Comparison of ENCODE assay signal across 13 mouse cellular contexts in genomic region chr4:127861319-127862117, GRCm38 (mm10).
DNase-seq lines count a peak whose midpoint lies in the region; ATAC-seq and TF ChIP-seq lines count a peak whose summit lies in the region.
"Had no signal": no experiment of that assay in that cellular context is flagged by ENCODE, and none has a peak within 500 bp of the region (broad histone marks: within the 10 kb centered on the region; RNA-seq: fewer than 3 reads in every experiment).

No protein-coding gene starts in this region.

- H3K36me3 ChIP-seq in forebrain, embryonic 12.5 days (replicated peaks): no peaks in the 10 kb centered on the region
- no peaks in the 10 kb centered on the region for H3K36me3 ChIP-seq in kidney, embryonic 14.5 days (ENCODE audit: control insufficient read depth, insufficient read depth, low read length)

- intact Hi-C loops in left cerebral cortex, postnatal 4 days (cut with DNase I): no loop called here

- peak; percentile 55 for ATAC-seq in forebrain, embryonic 12.5 days (ENCODE audit: low FRiP score)
- ATAC-seq in kidney, embryonic 14.5 days (ENCODE audit: low FRiP score, low TSS enrichment): no peak

- H3K27ac ChIP-seq in forebrain, embryonic 12.5 days: peak overlapping the region; percentile 76
- peak overlapping the region; percentile 86 for H3K27ac ChIP-seq in layer of hippocampus, adult 2 months
- H3K27ac ChIP-seq in kidney, embryonic 14.5 days (ENCODE audit: low read depth, low read length): no peak overlapping the region
- H3K27ac ChIP-seq: stomach, postnatal 0 days had no signal

- 0 out of 2 replicates have a peak overlapping the region, but pooled peaks have one; percentile 2 for H3K4me2 ChIP-seq in forebrain, embryonic 12.5 days
- no peak overlapping the region for H3K4me2 ChIP-seq in kidney, embryonic 14.5 days (replicated peaks; ENCODE audit: low read depth, low read length)

- TF ChIP-seq CTCF in layer of hippocampus, adult 2 months (conservative IDR thresholded peaks at IDR 0.05): no peak

- no peak overlapping the region for H3K9ac ChIP-seq in forebrain, embryonic 12.5 days
- H3K9ac ChIP-seq in kidney, embryonic 14.5 days (ENCODE audit: low read depth, low read length): no peak overlapping the region

- no peak overlapping the region for H3K4me3 ChIP-seq in forebrain, embryonic 12.5 days (replicated peaks)
- peak overlapping the region; percentile 4; the same call in 1 of the 2 replicates for H3K4me3 ChIP-seq in layer of hippocampus, adult 2 months
- H3K4me3 ChIP-seq in kidney, embryonic 14.5 days (ENCODE audit: low read length): no peak overlapping the region

- no peaks in the 10 kb centered on the region for H3K9me3 ChIP-seq in forebrain, embryonic 12.5 days
- no peaks in the 10 kb centered on the region for H3K9me3 ChIP-seq in kidney, embryonic 14.5 days (ENCODE audit: control insufficient read depth, low read length)

- 47% methylated on average over 16 of the region's 16 CpGs for WGBS in forebrain, embryonic 12.5 days
- 63% methylated on average over 16 of the region's 16 CpGs for WGBS in kidney, embryonic 14.5 days

- peaks cover 10% of the 10 kb centered on the region; the same call in 1 of the 2 replicates for H3K4me1 ChIP-seq in forebrain, embryonic 12.5 days
- H3K4me1 ChIP-seq in kidney, embryonic 14.5 days (ENCODE audit: control insufficient read depth, insufficient read depth, low read length): no peaks in the 10 kb centered on the region

- H3K27me3 ChIP-seq in forebrain, embryonic 12.5 days: no peaks in the 10 kb centered on the region
- no peaks in the 10 kb centered on the region for H3K27me3 ChIP-seq in kidney, embryonic 14.5 days (ENCODE audit: control insufficient read depth, insufficient read depth, low read length)

- peak; percentile 53 to 75 for DNase-seq in left cerebral cortex, adult 9 months (ENCODE audit: low spot score in 2 of 2)
- DNase-seq in left cerebral cortex, postnatal 4 days: no peak
- DNase-seq in layer of hippocampus, adult 2 months (ENCODE audit: low spot score in 2 of 2): peak in 1 of 2 experiments; percentile 53
- peak; percentile 31 for DNase-seq in right cerebral cortex, postnatal 14 days
- no peak for DNase-seq in urinary bladder, postnatal 36 days (ENCODE audit: low spot score in 2 of 2)
- DNase-seq in adrenal gland, adult 2 months: no peak
- DNase-seq: heart, adult 18-20 months; heart, postnatal 36 days; liver; lung, postnatal 36 days had no signal

Comparison
In these comparisons a context has a peak if more than half of its experiments do, and no peak if none do; other contexts are left out.
1. DNase-seq: peak in left cerebral cortex, adult 9 months (2 of 2) and right cerebral cortex, postnatal 14 days (single experiment); none in left cerebral cortex, postnatal 4 days (single experiment), urinary bladder, postnatal 36 days (0 of 2) and adrenal gland, adult 2 months (single experiment).